Mouse (Mus musculus): ENCODE measurements around the gene Tspan31. TPM values are rescaled to one million over a fixed set of nuclear protein-coding genes. Genes with fewer than 3 reads are reported as not detected.

Gene Tspan31
- total and polyA plus RNA-seq, 2 experiments from 2014 or later = 73.5 to 117 TPM

DNA sequence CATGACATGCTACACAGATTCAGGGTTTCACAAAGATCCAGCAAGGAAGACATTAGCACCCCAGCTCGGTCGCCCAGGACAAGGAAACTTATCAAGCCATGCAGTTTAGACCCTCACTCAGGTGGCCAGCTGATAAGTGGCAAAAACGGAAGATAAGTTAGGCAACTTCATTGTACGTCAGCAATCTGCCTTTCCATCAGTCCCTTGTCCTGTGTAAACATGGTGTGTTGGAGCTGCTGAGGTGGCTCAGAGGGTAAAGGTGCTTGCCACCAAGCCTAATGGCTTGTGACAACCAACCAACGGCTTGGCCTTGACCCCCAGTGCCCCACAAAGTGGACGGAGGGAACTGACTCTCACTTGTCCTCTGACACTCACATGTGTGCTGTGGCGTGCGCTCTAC, 30.4 kb upstream of the Tspan31 start:
- H3K4me1 ChIP-seq (ENCODE audit: control insufficient read depth, insufficient read depth) = no peaks in the 10 kb centered on the region
- 72% methylated on average over 8 of the region's 8 CpGs for WGBS
- ATAC-seq (ENCODE audit: insufficient read depth, low read depth) (no peak), DNase-seq (ENCODE audit: low spot score) (no peak)
- no peaks in the 10 kb centered on the region for H3K27me3 ChIP-seq (ENCODE audit: control insufficient read depth, insufficient read depth, low read length)
- TF ChIP-seq CTCF (IDR thresholded peaks at IDR 0.05; ENCODE audit: low read depth) = no peak
- no peak for TF ChIP-seq EP300 (IDR thresholded peaks at IDR 0.05; ENCODE audit: low read depth)
- H3K9ac ChIP-seq (replicated peaks; ENCODE audit: low read depth, low read length) = no peak overlapping the region
- H3K27ac ChIP-seq (ENCODE audit: low read depth) = no peak overlapping the region
- H3K4me3 ChIP-seq (ENCODE audit: low read depth, low read length) = no peak overlapping the region
- H3K36me3 ChIP-seq (replicated peaks; ENCODE audit: control insufficient read depth, insufficient read depth, low read length) = peaks cover 38% of the 10 kb centered on the region
- no peaks in the 10 kb centered on the region for H3K9me3 ChIP-seq (replicated peaks; ENCODE audit: control insufficient read depth, low read length)
- H3K4me2 ChIP-seq (ENCODE audit: low read depth, low read length) = no peak overlapping the region

DNA sequence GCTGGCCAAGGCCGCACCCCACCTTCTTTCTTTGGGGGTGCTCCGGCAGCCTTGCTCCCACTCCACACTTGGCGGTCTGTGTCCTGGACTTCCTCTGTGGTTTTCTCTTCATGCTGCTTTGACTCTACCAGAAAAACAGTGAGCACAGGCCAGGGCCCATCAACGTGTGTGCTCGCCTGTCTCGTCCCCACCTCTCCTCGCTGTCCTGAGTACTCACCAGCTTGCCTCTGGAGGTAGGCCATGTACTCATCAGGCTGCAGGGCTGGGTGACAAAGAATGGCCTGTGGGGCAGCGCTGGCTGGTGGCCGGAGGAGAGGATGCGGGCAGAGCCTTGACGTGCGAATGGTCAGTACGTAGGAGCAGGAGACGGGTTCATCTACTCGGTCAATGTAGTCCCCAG, 29.8 kb upstream of the Tspan31 start:
- DNase-seq (ENCODE audit: low spot score) (no peak), ATAC-seq (ENCODE audit: insufficient read depth, low read depth) (no peak; the same call in 1 of the 2 replicates)
- Histone ChIP-seq H3K9ac (replicated peaks; ENCODE audit: low read depth, low read length) (no peak overlapping the region), H3K4me3 (ENCODE audit: low read depth, low read length) (no peak overlapping the region), H3K36me3 (replicated peaks; ENCODE audit: control insufficient read depth, insufficient read depth, low read length) (peaks cover 38% of the 10 kb centered on the region), H3K9me3 (replicated peaks; ENCODE audit: control insufficient read depth, low read length) (no peaks in the 10 kb centered on the region), H3K4me1 (ENCODE audit: control insufficient read depth, insufficient read depth) (no peaks in the 10 kb centered on the region), H3K27me3 (ENCODE audit: control insufficient read depth, insufficient read depth, low read length) (no peaks in the 10 kb centered on the region), H3K27ac (ENCODE audit: low read depth) (no peak overlapping the region), H3K4me2 (ENCODE audit: low read depth, low read length) (no peak overlapping the region)
- no peak for TF ChIP-seq EP300 (IDR thresholded peaks at IDR 0.05; ENCODE audit: low read depth)
- no peak for TF ChIP-seq CTCF (IDR thresholded peaks at IDR 0.05; ENCODE audit: low read depth)
- 89% methylated on average over 14 of the region's 15 CpGs for WGBS

DNA sequence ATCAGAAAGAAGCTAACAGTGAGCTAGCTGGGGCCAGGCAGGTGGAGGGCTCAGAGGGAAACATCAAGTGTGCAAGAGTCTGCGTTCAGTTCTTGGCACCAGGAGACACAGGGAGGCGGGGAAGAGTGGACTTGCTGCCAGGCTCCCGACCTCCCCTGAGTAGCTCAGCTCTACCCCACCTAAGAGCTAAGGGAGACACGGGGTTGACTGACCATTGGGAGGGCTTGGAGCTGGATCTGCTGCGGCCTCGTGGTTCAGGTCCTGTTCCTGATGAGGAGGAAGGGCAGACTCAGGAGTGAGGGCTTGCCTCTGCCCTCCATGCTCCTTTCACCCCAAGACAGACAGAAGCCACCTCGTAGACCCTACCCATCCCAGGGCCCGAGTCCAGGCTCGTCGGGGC, 29.1 kb upstream of the Tspan31 start:
- TF ChIP-seq CTCF (IDR thresholded peaks at IDR 0.05; ENCODE audit: low read depth) (no peak), EP300 (IDR thresholded peaks at IDR 0.05; ENCODE audit: low read depth) (no peak)
- Histone ChIP-seq H3K27me3 (ENCODE audit: control insufficient read depth, insufficient read depth, low read length) (no peaks in the 10 kb centered on the region), H3K4me2 (ENCODE audit: low read depth, low read length) (no peak overlapping the region), H3K36me3 (replicated peaks; ENCODE audit: control insufficient read depth, insufficient read depth, low read length) (peaks cover 38% of the 10 kb centered on the region), H3K9me3 (replicated peaks; ENCODE audit: control insufficient read depth, low read length) (no peaks in the 10 kb centered on the region), H3K4me1 (ENCODE audit: control insufficient read depth, insufficient read depth) (no peaks in the 10 kb centered on the region), H3K27ac (ENCODE audit: low read depth) (no peak overlapping the region), H3K9ac (replicated peaks; ENCODE audit: low read depth, low read length) (no peak overlapping the region), H3K4me3 (ENCODE audit: low read depth, low read length) (no peak overlapping the region)
- 83% methylated on average over 10 of the region's 10 CpGs for whole genome bisulfite sequencing
- no peak for DNase-seq (ENCODE audit: low spot score)
- ATAC-seq (ENCODE audit: insufficient read depth, low read depth) = no peak

DNA sequence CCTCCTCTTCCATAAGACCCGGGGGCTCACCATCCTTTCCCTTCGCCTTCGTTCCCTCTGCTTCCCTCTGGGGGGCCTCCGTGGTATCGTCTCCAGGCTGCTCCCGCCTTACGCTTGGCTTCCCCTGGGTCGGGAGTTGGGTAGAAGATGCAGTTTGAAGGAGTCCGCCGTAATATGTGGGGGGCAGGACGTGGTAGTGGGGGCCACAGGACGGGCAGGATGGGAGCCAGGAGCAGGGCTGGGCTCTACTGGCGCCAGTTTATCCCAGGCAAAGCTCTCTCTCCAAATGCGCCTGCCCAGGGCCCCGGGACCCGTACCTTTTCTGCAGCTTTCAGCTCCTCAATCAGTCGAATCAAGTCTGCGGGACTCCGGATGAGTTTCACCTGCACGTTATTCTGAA, 28.4 kb upstream of the Tspan31 start:
- Histone ChIP-seq H3K27ac (ENCODE audit: low read depth) (no peak overlapping the region), H3K9me3 (replicated peaks; ENCODE audit: control insufficient read depth, low read length) (no peaks in the 10 kb centered on the region), H3K4me3 (ENCODE audit: low read depth, low read length) (no peak overlapping the region), H3K27me3 (ENCODE audit: control insufficient read depth, insufficient read depth, low read length) (no peaks in the 10 kb centered on the region), H3K36me3 (replicated peaks; ENCODE audit: control insufficient read depth, insufficient read depth, low read length) (peaks cover 38% of the 10 kb centered on the region), H3K4me2 (ENCODE audit: low read depth, low read length) (no peak overlapping the region), H3K4me1 (ENCODE audit: control insufficient read depth, insufficient read depth) (no peaks in the 10 kb centered on the region), H3K9ac (replicated peaks; ENCODE audit: low read depth, low read length) (no peak overlapping the region)
- no peak for DNase-seq (ENCODE audit: low spot score)
- 82% methylated on average over 20 of the region's 20 CpGs for WGBS
- no peak for ATAC-seq (ENCODE audit: insufficient read depth, low read depth)
- TF ChIP-seq EP300 (IDR thresholded peaks at IDR 0.05; ENCODE audit: low read depth) = no peak
- no peak for TF ChIP-seq CTCF (IDR thresholded peaks at IDR 0.05; ENCODE audit: low read depth)

DNA sequence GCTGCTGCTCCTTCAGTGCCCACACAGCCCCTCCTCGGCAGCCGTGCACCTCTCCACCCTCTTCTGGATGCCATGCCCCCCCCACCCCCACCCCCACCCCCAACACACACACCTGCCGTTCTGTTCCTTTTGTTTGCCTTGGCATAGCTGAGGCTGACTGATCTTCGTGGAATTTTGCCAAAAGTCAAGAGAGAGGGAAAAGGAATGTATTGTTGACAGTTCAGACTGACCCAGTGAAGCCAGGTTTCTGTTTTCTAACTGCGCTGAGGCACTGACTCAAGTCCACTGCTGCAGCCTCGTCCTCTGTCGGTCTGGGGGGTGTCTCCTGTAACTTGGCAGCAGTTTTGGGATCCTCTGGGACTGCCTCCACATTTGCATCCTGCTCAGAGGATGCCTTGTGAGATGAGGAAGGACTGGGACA, 24.3 kb upstream of the Tspan31 start:
- Histone ChIP-seq H3K4me2 (ENCODE audit: low read depth, low read length) (no peak overlapping the region), H3K9me3 (replicated peaks; ENCODE audit: control insufficient read depth, low read length) (no peaks in the 10 kb centered on the region), H3K27me3 (ENCODE audit: control insufficient read depth, insufficient read depth, low read length) (peaks cover 39% of the 10 kb centered on the region), H3K4me3 (ENCODE audit: low read depth, low read length) (no peak overlapping the region), H3K27ac (ENCODE audit: low read depth) (no peak overlapping the region), H3K9ac (replicated peaks; ENCODE audit: low read depth, low read length) (no peak overlapping the region), H3K36me3 (replicated peaks; ENCODE audit: control insufficient read depth, insufficient read depth, low read length) (peaks cover 31% of the 10 kb centered on the region), H3K4me1 (ENCODE audit: control insufficient read depth, insufficient read depth) (peaks cover 8% of the 10 kb centered on the region)
- ATAC-seq (ENCODE audit: insufficient read depth, low read depth) (no peak), DNase-seq (ENCODE audit: low spot score) (no peak)
- no peak for TF ChIP-seq CTCF (IDR thresholded peaks at IDR 0.05; ENCODE audit: low read depth)
- TF ChIP-seq EP300 (IDR thresholded peaks at IDR 0.05; ENCODE audit: low read depth) = no peak
- WGBS = 13% methylated on average over 7 of the region's 7 CpGs

DNA sequence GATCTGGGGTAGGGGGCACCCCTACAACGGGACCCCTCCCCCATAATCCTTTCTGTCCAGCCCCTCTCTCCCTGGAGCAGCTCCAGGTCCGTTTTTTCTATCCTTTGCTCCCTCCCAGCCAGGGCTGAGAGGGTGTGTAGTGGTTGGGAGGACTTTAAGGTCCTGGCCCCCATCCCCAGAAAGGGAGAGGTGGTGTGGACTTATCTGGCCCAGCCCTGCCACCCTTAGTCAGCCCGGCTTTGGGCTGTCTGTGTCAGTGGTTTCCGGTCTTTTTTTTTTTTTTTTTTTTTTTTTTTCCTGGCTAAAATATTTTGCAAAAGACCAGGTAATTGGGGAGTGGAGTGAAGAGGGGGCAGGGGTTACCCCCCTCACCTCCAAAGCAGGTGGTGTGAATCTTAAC, 22.7 kb upstream of the Tspan31 start:
- TF ChIP-seq CTCF (IDR thresholded peaks at IDR 0.05; ENCODE audit: low read depth) (no peak), EP300 (IDR thresholded peaks at IDR 0.05; ENCODE audit: low read depth) (no peak)
- H3K27me3 ChIP-seq (ENCODE audit: control insufficient read depth, insufficient read depth, low read length) = peaks cover 48% of the 10 kb centered on the region

More for the DNA sequence above, 22.7 kb upstream of the Tspan31 start:
- H3K9me3 ChIP-seq (replicated peaks; ENCODE audit: control insufficient read depth, low read length) = no peaks in the 10 kb centered on the region
- 51% methylated on average over 3 of the region's 4 CpGs for WGBS
- peaks cover 8% of the 10 kb centered on the region for H3K4me1 ChIP-seq (ENCODE audit: control insufficient read depth, insufficient read depth)
- no peak overlapping the region for H3K4me3 ChIP-seq (ENCODE audit: low read depth, low read length)
- DNase-seq (ENCODE audit: low spot score) (no peak), ATAC-seq (ENCODE audit: insufficient read depth, low read depth) (no peak)
- no peak overlapping the region for H3K9ac ChIP-seq (replicated peaks; ENCODE audit: low read depth, low read length)
- no peak overlapping the region for H3K4me2 ChIP-seq (ENCODE audit: low read depth, low read length)
- H3K36me3 ChIP-seq (replicated peaks; ENCODE audit: control insufficient read depth, insufficient read depth, low read length) = peaks cover 19% of the 10 kb centered on the region
- no peak overlapping the region for H3K27ac ChIP-seq (ENCODE audit: low read depth)
